Mouse (Mus musculus): ENCODE data around the gene Zfp639.

Gene Zfp639

DNA sequence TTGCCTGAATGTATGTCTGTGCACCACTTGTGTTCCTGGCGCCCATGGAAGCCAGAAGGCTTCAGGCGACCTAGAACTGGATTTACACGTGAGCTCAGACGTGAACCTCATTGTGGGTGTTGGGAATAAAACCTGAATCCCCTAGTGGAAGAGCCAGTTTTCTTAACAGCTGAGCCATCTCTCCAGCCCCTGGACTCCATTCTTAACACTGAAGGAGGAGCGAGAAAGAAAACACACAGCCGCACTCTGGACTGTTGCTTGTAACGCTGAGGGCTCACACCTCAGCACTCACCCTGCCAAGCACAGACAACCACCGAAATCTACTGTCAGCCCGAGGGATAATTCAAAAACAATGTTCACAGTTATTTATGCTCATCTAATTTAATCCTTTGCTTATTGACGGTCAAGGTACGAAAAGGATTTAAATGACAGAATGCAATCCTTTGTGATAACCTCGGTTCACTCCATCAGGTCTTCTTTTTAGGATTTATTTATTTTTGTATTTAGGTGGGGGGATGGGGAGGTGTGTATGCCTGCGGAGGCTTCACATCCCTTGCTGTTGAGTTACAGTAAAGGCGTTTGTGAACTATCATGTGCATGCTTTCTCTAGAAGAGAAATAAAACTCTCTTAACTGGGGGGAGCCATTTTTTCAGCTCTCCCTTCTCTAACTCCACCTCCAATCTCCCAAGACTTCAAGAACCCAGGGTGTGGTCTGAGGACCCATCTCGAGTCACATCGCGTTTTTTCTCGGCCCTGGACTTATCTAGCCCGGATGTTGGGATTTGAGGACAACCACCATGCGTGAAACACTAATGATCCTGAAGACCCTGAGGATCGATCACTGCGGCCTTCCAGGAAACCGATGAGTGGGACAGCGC is at the start of gene Zfp639:
Gene Zfp639, plus strand, starts transcription at position 764 of the 879 bp plus-strand sequence.
- no peak for DNase-seq (ENCODE audit: low read depth, low spot score)

DNA sequence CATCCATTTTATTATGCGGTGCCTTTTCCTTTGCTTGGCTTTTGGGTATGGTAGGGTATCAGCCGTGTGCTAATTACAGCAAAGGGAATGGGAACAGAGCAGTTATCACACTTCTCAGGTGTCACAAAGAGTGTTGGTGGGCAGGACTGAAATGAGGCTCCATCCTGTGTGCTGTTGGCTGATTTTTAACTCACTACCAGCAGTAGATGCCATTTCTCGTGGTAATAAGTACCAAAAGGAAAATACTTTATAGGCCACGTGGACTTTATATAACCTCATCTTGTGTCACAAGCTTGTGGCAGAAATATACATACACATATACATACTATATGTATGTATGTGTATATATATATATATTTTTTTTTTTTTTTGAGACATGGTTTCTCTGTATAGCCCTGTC is 42.7 kb upstream of the Zfp639 start:
- DNase-seq (ENCODE audit: low read depth, low spot score) = no peak

GRCm38 (mm10) chr3:32468411-32468810 is 41.6 kb upstream of the Zfp639 start:
- DNase-seq (ENCODE audit: low read depth, low spot score) = no peak

- DNase-seq (ENCODE audit: low read depth, low spot score) = no peak
Observed at GRCm38 (mm10) chr3:32470449-32470848, 39.6 kb upstream of the Zfp639 start.

- no peak for DNase-seq (ENCODE audit: low read depth, low spot score)
Observed at GRCm38 (mm10) chr3:32471098-32471497, 39.0 kb upstream of the Zfp639 start.

DNA sequence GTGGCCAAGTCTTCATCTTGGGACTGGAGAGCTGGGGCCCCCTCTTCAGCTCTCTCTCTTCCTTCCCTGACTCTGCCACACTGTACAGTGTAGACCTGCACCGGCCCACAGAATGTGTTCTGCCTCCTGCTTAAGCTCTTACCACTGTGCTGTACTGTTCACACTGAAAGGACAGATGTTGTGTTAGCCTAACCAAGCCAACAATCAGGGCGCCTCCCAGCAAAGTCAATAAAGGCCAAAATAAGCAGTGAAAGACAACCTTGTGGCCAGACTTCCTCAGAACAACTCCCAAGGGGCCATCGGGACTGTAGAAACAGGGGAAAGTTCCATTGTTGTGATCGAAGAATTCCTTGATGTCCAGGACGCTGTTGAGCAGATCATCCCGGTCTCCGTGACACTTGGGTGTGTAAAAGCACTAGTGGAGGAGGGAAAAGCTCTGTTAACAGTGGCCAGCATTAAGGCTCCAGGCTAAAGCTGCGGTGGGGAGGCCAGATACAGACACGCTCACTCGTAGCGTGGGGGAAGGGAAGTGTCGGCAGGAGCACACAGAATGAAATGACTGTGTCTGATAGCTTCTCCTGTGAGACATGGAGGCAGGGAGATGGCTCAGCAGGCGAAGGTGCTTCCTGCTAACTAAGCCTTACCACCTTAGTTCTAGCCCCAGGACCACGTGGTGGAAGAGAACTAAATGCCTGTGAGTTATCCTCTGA is 37.7 kb upstream of the Zfp639 start:
- no peak for DNase-seq (ENCODE audit: low read depth, low spot score)

GRCm38 (mm10) chr3:32473184-32473583 is 36.9 kb upstream of the Zfp639 start:
- DNase-seq (ENCODE audit: low read depth, low spot score) = no peak

DNA sequence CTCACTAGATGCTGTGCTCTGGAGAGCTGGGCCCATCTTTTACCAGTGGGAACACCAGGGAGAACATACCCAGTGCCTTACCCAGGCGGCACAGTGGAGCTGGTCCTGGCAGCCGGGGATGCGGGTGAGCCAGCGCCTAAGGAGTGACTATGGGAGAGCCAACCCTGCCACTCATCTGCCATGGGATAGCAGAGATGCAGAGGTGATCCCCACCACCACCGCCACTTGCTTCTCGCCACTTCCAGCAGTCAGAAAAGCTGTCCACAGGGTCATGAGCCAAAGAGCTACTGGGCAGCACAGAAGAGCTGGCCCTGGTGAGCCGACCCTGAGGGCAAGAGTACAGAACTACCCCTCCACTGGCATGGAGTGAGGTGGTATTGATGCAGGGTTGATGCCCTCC is 30.1 kb upstream of the Zfp639 start:
- no peak for DNase-seq (ENCODE audit: low read depth, low spot score)

DNA sequence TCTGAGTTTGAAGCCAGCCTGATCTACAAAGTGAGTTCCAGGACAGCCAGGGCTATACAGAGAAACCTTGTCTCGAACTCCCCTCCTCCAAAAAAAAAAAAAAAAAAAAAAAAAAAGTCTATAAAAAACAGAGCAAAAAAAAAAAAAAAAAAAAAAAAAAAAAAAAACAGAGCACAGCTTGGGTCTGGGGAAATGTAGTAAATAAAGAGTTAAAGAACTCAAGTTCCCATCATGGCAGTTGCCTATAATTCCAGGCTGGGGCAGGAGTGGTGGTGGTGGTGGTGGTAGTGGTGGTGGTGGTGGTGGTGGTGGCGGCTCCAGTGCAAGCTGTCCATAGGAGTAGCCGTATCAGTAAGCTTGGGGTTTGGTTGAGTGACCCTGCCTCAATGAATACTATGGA is 27.0 kb upstream of the Zfp639 start:
- no peak for DNase-seq (ENCODE audit: low read depth, low spot score)

GRCm38 (mm10) chr3:32486543-32486942 is 23.5 kb upstream of the Zfp639 start:
- no peak for DNase-seq (ENCODE audit: low read depth, low spot score)

- no peak for DNase-seq (ENCODE audit: low read depth, low spot score)
Observed at GRCm38 (mm10) chr3:32488172-32488571, 21.9 kb upstream of the Zfp639 start.

DNA sequence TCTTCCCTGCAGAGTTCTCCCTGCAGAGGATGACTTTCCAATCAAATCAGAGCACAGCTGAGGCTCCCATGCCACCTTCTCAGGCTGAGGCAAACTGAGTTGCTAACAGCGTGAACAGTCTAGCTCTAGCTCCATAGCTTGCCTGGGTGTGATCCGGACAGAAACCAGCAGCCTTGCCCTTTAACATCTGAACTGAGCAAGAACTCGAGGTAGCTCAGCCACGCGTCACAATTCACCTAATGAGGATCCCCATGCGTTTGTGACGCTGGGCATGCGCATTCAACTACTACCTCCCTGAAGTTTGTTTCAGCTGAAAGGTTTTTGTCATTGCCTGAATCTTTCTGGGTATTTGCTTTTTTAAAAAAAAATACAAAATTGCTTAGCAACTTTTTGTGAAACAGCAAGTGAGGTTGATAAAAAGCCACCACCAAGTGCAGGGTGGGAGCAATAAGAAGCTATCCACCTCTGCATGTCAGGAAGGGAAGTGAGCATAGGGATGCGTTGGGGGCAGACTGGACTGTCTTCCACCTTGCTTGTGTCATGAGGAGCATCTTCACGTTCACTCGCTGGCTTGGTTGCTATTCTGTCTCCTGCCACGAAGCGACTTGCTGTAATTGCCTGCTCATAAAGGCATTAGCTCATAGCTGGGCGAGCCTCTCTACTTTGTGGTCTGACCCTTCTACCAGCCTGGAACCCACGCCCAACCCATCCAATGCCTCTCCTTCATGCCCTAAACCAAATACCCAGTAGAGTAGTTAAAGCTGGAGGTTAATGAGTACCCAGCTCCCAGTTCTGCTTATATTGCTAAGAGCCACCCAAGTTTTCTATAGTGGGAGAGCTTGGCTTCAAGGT is 19.8 kb upstream of the Zfp639 start:
- no peak for DNase-seq (ENCODE audit: low read depth, low spot score)

GRCm38 (mm10) chr3:32490928-32491315 is 19.1 kb upstream of the Zfp639 start:
- no peak for DNase-seq (ENCODE audit: low read depth, low spot score)

DNA sequence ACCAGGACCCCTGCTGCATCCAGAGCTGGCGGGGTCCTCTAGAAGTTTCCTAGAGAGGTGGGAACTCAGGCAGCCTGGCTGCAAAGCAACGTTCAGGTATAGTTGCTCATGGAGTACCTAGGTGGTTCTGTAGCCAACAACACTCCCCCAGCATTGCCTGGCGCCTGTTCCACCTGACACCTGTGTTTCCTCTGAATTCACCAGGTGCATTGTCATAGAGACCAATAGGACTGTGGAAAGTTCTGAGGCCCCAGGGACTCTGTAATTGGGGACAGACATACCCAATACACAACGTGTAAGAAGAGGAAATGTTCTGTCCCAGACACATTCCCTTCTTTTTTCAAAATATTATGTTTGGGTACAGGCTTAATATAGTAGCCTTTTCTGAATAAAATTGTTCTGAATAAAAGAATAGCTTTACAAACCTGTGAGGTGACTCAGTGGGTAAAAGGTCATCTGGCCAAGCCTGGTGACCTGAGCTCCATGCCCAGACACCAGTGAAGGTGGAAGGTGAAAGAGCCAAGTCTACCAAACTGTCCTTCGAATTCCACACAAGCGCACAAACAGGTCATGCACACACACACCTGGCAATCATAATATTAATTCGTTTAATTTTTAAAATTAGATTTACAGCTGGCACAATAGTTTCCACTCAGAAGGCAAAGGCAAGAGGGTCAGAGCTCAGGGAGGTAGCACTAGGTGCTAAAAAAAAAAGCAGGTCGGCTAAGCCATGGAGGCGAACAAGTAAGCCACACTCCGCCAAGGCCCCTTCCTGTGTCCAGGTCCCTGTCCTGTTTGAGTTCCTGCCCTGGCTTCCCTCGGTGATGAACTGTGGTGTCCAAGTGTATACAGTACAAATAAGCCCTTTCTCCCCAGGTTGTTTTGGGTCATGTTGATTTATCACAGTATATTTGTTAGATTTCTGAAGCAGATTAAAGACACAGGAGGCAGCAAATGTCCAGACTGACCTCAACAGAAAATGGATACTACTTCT is 17.7 kb upstream of the Zfp639 start, which contains the start of gene Kcnmb3:
Gene Kcnmb3, minus strand, starts transcription at position 135 of the 994 bp plus-strand sequence.
- no peak for DNase-seq (ENCODE audit: low read depth, low spot score)

DNA sequence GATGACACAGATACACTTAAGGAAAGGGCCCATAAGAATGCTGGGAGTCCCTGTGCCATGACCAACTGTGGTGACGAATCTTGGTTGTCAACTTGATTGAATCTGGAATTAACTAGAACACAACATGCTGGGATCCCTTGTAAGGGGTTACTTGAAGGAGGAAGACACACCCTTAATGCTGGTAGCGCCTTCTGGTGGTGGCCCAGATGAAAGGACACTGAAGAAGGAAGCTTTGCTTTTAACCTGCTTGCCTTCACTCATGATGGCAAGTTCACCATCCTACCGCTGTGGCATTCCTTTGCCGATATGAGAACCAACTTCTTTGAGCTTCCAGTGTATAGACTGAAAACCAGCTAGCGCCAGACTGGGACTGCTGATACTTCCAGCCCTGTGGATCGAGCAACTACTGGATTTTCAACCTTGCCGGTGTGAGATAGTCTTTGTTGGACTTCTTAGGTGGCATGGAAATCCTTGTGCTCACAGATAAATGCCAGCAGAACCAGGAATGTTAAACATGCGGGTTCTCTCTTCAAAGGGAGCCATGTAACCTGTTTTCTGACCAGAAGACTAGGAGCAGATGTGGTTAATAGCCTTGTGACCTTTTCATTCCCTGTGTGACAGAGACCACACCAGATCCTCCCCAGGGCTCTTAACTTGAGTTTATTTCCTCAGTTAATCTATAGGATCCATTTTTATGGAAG is 15.5 kb upstream of the Zfp639 start:
- DNase-seq (ENCODE audit: low read depth, low spot score) = no peak

GRCm38 (mm10) chr3:32495088-32495770 is 14.8 kb upstream of the Zfp639 start:
- DNase-seq (ENCODE audit: low read depth, low spot score) = no peak

DNA sequence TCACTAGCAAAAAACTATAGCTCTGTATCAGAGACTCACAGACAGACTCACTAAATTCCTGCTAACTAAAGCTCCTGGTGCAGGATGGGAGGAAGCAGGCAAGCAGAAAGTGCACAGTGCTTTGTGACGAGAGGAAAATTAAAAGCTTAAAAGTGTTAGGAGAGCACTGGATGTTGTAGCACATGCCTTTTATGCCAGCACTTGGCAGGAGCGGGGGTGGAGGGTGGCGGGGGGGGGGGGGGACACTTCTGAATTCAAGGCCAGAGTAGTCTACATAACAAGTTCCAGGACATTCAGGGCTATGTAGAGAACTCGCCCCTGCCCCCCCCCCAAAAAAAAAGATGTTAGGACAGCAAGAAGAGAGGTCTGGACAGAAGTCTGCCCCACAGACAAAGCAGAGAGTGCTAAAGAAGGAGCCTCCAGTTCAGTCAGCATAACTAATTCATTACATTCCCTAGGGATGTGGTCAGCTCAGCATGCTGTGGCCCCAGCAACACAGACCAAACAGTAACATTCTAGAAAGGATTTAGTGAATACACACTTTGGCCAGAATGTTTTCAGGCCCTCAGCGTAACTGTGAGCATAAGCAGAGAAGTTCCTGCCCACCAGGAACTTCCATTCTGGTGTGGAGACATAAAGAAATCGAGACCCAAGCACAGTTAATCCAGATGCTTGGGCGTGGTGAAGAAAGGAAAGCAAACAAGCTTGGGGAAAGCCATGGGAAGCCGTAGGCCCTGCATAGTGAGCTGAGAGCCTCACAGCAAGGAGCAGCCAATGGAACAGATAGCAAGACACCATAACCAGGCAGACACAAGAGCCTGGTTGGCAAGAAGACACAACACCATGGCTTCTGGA is 14.0 kb upstream of the Zfp639 start:
- no peak for DNase-seq (ENCODE audit: low read depth, low spot score)

GRCm38 (mm10) chr3:32496711-32497070 is 13.4 kb upstream of the Zfp639 start:
- DNase-seq (ENCODE audit: low read depth, low spot score) = no peak

- DNase-seq (ENCODE audit: low read depth, low spot score) = no peak
Observed at GRCm38 (mm10) chr3:32500346-32500745, 9.7 kb upstream of the Zfp639 start.
